ENCODE assay signal across 8 mouse cellular contexts in the genomic region with DNA sequence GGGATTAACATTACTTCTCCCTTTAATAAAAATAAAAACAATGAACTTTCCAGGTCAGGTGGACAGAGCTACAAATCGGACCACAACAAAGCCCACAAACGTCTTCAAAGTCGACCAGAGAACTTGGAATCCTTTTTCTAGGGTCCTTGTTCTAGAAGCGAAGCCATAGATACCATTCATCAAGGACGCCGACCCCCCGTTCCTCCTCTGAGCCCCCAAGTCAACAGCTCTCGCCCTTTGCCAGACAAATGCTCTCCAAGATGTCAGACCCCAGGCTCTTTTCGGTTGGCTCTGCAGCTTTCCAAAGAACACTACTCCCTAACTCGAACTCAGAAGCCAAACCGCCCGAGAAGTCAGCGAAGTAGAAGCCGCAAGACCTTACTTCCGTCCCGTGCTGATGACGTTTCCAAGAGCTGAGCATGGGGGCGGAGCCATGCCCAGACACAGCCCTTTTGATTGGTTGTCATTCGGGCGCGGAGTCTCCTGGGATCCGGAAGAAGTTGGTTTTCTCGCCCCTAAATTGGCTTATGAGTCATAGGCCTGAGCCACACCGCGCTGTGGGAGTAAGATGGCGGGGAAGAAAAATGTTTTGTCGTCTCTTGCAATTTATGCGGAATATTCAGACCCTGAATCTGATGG. TPM values are rescaled to one million over a fixed set of nuclear protein-coding genes. Genes with fewer than 3 reads are reported as not detected.
DNase-seq lines count a peak whose midpoint lies in the region; ATAC-seq and TF ChIP-seq lines count a peak whose summit lies in the region.

TSS of gene Sap30bp (plus strand) at position 175 of the 639 bp plus-strand sequence.
TSS of gene Recql5 (minus strand) at position 370 of the 639 bp plus-strand sequence.

- H3K4me2 ChIP-seq in heart, embryonic 11.5 days, result peak within 1 kb of the TSS; percentile 86
- peak within 1 kb of the TSS; percentile 81 for H3K4me2 ChIP-seq in kidney, embryonic 16.5 days (replicated peaks; ENCODE audit: low read depth, low read length)
- peak within 1 kb of the TSS; percentile 88 for H3K4me2 ChIP-seq in myocyte (ENCODE audit: low read depth)

- H3K9ac ChIP-seq in heart, embryonic 11.5 days (ENCODE audit: low read depth, low read length), result peak within 1 kb of the TSS; percentile 88
- H3K9ac ChIP-seq in kidney, embryonic 16.5 days (replicated peaks; ENCODE audit: low read length), result peak within 1 kb of the TSS; percentile 73
- H3K9ac ChIP-seq in liver, adult 2 months (ENCODE audit: low read depth, low read length), result peak within 1 kb of the TSS; percentile 69

- DNase-seq in brain, embryonic 14.5 days (ENCODE audit: low read depth), result peak; percentile 100
- peak; percentile 93 for DNase-seq in liver, adult 2 months (ENCODE audit: extremely low read depth, low read depth, low spot score)
- DNase-seq in splenic B cell, adult 2 months (ENCODE audit: low read depth, low spot score), result peak; percentile 99

- H3K9me3 ChIP-seq in erythroblast, embryonic 14.5 days (ENCODE audit: control insufficient read depth, low read length), result no peaks in the 10 kb centered on the region
- H3K9me3 ChIP-seq in heart, embryonic 11.5 days (replicated peaks; ENCODE audit: control insufficient read depth, low read length), result no peaks in the 10 kb centered on the region
- no peaks in the 10 kb centered on the region for H3K9me3 ChIP-seq in kidney, embryonic 16.5 days (ENCODE audit: low read length)

- H3K79me3 ChIP-seq in C2C12 (ENCODE audit: low read depth), result peaks cover 37% of the 10 kb centered on the region

- peaks cover 74% of the 10 kb centered on the region for H3K79me2 ChIP-seq in C2C12 (ENCODE audit: control insufficient read depth, insufficient read depth)
- H3K79me2 ChIP-seq in liver, adult 2 months (ENCODE audit: control insufficient read depth, insufficient read depth, low read length), result peaks cover 7% of the 10 kb centered on the region; the same call in 1 of the 2 replicates
- peaks cover 48% of the 10 kb centered on the region for H3K79me2 ChIP-seq in myocyte (ENCODE audit: control insufficient read depth, insufficient read depth)

- peak; percentile 97 for ATAC-seq in heart, embryonic 11.5 days (replicated peaks; ENCODE audit: insufficient number of reproducible peaks, low FRiP score, low TSS enrichment)
- ATAC-seq in kidney, embryonic 16.5 days (ENCODE audit: low FRiP score, low TSS enrichment), result peak; percentile 99

- no peak for TF ChIP-seq CTCF in C2C12 (IDR thresholded peaks at IDR 0.05; ENCODE audit: control insufficient read depth, insufficient read depth, insufficient read length)
- TF ChIP-seq CTCF in brain, embryonic 14.5 days (IDR thresholded peaks at IDR 0.05; ENCODE audit: borderline replicate concordance, extremely low read depth, insufficient read depth, insufficient read length), result no peak
- TF ChIP-seq CTCF in liver, adult 2 months (IDR thresholded peaks at IDR 0.05; ENCODE audit: low read depth, low read length), result no peak

- peak within 1 kb of the TSS; percentile 51; the same call in 1 of the 2 replicates for H3K27ac ChIP-seq in heart, embryonic 11.5 days (ENCODE audit: low read depth, low read length)
- H3K27ac ChIP-seq in kidney, embryonic 16.5 days (ENCODE audit: low read length), result no peak within 1 kb of the TSS
- H3K27ac ChIP-seq in liver, adult 2 months (replicated peaks; ENCODE audit: insufficient read depth, low read depth, low read length), result no peak within 1 kb of the TSS

- H3K4me1 ChIP-seq in erythroblast, embryonic 14.5 days (ENCODE audit: control insufficient read depth), result peaks cover 41% of the 10 kb centered on the region
- peaks cover 15% of the 10 kb centered on the region for H3K4me1 ChIP-seq in heart, embryonic 11.5 days (ENCODE audit: control insufficient read depth, insufficient read depth, low read length)
- H3K4me1 ChIP-seq in kidney, embryonic 16.5 days (ENCODE audit: insufficient read depth, low read length), result peaks cover 14% of the 10 kb centered on the region
- H3K4me1 ChIP-seq in liver, adult 2 months (ENCODE audit: control insufficient read depth, insufficient read depth, low read length), result peaks cover 4% of the 10 kb centered on the region

- H3ac ChIP-seq in C2C12 (ENCODE audit: control insufficient read depth, insufficient read length, low read depth) (peak within 1 kb of the TSS; percentile 84), myocyte (ENCODE audit: control insufficient read depth, insufficient read length) (peak within 1 kb of the TSS; percentile 8)

- H3K27me3 ChIP-seq in C2C12 (ENCODE audit: control insufficient read depth, insufficient read depth, insufficient read length), result no peaks in the 10 kb centered on the region
- no peaks in the 10 kb centered on the region for H3K27me3 ChIP-seq in erythroblast, embryonic 14.5 days (ENCODE audit: control insufficient read depth)
- no peaks in the 10 kb centered on the region for H3K27me3 ChIP-seq in heart, embryonic 11.5 days (ENCODE audit: control insufficient read depth, insufficient read depth, low read length)
- no peaks in the 10 kb centered on the region for H3K27me3 ChIP-seq in kidney, embryonic 16.5 days (ENCODE audit: insufficient read depth, low read length)
- no peaks in the 10 kb centered on the region for H3K27me3 ChIP-seq in liver, adult 2 months (ENCODE audit: control insufficient read depth, insufficient read depth, low read length)
- H3K27me3 ChIP-seq in myocyte (ENCODE audit: control insufficient read depth, insufficient read depth, insufficient read length), result no peaks in the 10 kb centered on the region
- H3K27me3 ChIP-seq in splenic B cell, adult 2 months (ENCODE audit: control insufficient read depth, insufficient read depth, low read length, poor library complexity, severe bottlenecking), result no peaks in the 10 kb centered on the region

- H3K36me3 ChIP-seq in C2C12 (ENCODE audit: control insufficient read depth, insufficient read depth) (peaks cover 21% of the 10 kb centered on the region), myocyte (ENCODE audit: control insufficient read depth, insufficient read depth) (peaks cover 22% of the 10 kb centered on the region)
- H3K36me3 ChIP-seq in erythroblast, embryonic 14.5 days (ENCODE audit: control insufficient read depth), result peaks cover 55% of the 10 kb centered on the region
- peaks cover 5% of the 10 kb centered on the region for H3K36me3 ChIP-seq in heart, embryonic 11.5 days (ENCODE audit: control insufficient read depth, insufficient read depth, low read length)
- peaks cover 9% of the 10 kb centered on the region for H3K36me3 ChIP-seq in kidney, embryonic 16.5 days (ENCODE audit: insufficient read depth, low read length)
- peaks cover 13% of the 10 kb centered on the region for H3K36me3 ChIP-seq in liver, adult 2 months (ENCODE audit: control insufficient read depth, insufficient read depth, low read length)
- peaks cover 7% of the 10 kb centered on the region; the same call in 1 of the 2 replicates for H3K36me3 ChIP-seq in splenic B cell, adult 2 months (ENCODE audit: control insufficient read depth, insufficient read depth, low read length, poor library complexity, severe bottlenecking)

- peak; percentile 66; the same call in 1 of the 2 replicates for TF ChIP-seq POLR2A in brain, embryonic 14.5 days (IDR thresholded peaks at IDR 0.05; ENCODE audit: borderline replicate concordance, extremely low read depth, insufficient read depth, insufficient read length, poor library complexity, severe bottlenecking)
- TF ChIP-seq POLR2A in liver, adult 2 months (IDR thresholded peaks at IDR 0.05; ENCODE audit: extremely low read depth, insufficient read depth, low read length), result peak; percentile 50; the same call in 1 of the 2 replicates
- TF ChIP-seq POLR2A in myocyte (IDR thresholded peaks at IDR 0.05; ENCODE audit: insufficient read length, low read depth), result peak; percentile 16

- under 1% methylated on average over 28 of the region's 28 CpGs for WGBS in heart, embryonic 11.5 days (ENCODE audit: insufficient replicate concordance)
- under 1% methylated on average over 28 of the region's 28 CpGs for WGBS in kidney, embryonic 16.5 days
- WGBS in liver, adult 2 months, result under 1% methylated on average over 28 of the region's 28 CpGs

- peak within 1 kb of the TSS; percentile 95 for H3K4me3 ChIP-seq in C2C12 (ENCODE audit: insufficient read depth, poor library complexity, severe bottlenecking)
- peak within 1 kb of the TSS; percentile 75 for H3K4me3 ChIP-seq in erythroblast, embryonic 14.5 days (replicated peaks)
- H3K4me3 ChIP-seq in heart, embryonic 11.5 days (ENCODE audit: low read depth, low read length), result peak within 1 kb of the TSS; percentile 85
- peak within 1 kb of the TSS; percentile 79 for H3K4me3 ChIP-seq in kidney, embryonic 16.5 days (ENCODE audit: low read length)
- peak within 1 kb of the TSS; percentile 68 for H3K4me3 ChIP-seq in liver, adult 2 months (ENCODE audit: insufficient read depth, low read depth, low read length)
- peak within 1 kb of the TSS; percentile 79 for H3K4me3 ChIP-seq in myocyte

TF ChIP-seq in C2C12, 6 proteins besides CTCF, POLR2A, EP300 and RAD21 (continues in another document):
- TF ChIP-seq USF1 (IDR thresholded peaks at IDR 0.05; ENCODE audit: low read depth) (peak; percentile 38), MAX (IDR thresholded peaks at IDR 0.05) (peak; percentile 92), MYOG (IDR thresholded peaks at IDR 0.05; ENCODE audit: control insufficient read depth, extremely low read depth, insufficient read length) (no peak)

TF ChIP-seq in myocyte, 11 proteins besides CTCF, POLR2A, EP300 and RAD21 (continues in another document):
- TF ChIP-seq SRF (IDR thresholded peaks at IDR 0.05; ENCODE audit: control insufficient read depth, insufficient read length, low read depth) (peak; percentile 93), MAX (IDR thresholded peaks at IDR 0.05; ENCODE audit: low read depth) (peak; percentile 5), E2F4 (IDR thresholded peaks at IDR 0.05; ENCODE audit: insufficient read depth) (no peak), TCF3 (IDR thresholded peaks at IDR 0.05; ENCODE audit: insufficient read length, low read depth) (no peak)

RNA-seq across cellular contexts. Expression of gene Sap30bp, which starts in this region (rescaled TPM):
- polyA plus RNA-seq in C2C12 (2012; fragmentation: generic; extraction: Trizol) (77.6 TPM), myocyte (2012; fragmentation: generic; extraction: Trizol) (84.9 TPM)
- polyA plus RNA-seq in brain, embryonic 14.5 days (2012; rRNA removed), result 57.6 and 69.8 TPM in 2 replicates
- 3.0 and 3.7 TPM in 2 replicates for polyA plus RNA-seq in erythroblast, embryonic 14.5 days (2012)
- polyA plus RNA-seq in heart, embryonic 11.5 days (2014; fragmentation: Nextera tagmentation; extraction: Ambion mirVana), result 27.9 and 28.3 TPM in 2 replicates
- 35.9 and 38.9 TPM in 2 replicates for polyA plus RNA-seq in kidney, embryonic 16.5 days (2015; fragmentation: Nextera tagmentation; extraction: Ambion mirVana)
- 12.8 and 16.0 TPM in 2 replicates for total RNA-seq in liver, adult 2 months (2014; rRNA removed)
- polyA plus RNA-seq in liver, adult 2 months (2012; rRNA removed), result 11.2 and 12.7 TPM in 2 replicates

RNA-seq across cellular contexts. Expression of gene Recql5, which starts in this region (rescaled TPM):
- 7.6 TPM for polyA plus RNA-seq in C2C12 (2012; fragmentation: generic; extraction: Trizol)
- polyA plus RNA-seq in brain, embryonic 14.5 days (2012; rRNA removed), result 28.2 and 38.0 TPM in 2 replicates
- 1.4 and 2.3 TPM in 2 replicates for polyA plus RNA-seq in erythroblast, embryonic 14.5 days (2012)
- 12.3 and 13.0 TPM in 2 replicates for polyA plus RNA-seq in heart, embryonic 11.5 days (2014; fragmentation: Nextera tagmentation; extraction: Ambion mirVana)
- 25.3 and 26.9 TPM in 2 replicates for polyA plus RNA-seq in kidney, embryonic 16.5 days (2015; fragmentation: Nextera tagmentation; extraction: Ambion mirVana)
- total RNA-seq in liver, adult 2 months (2014; rRNA removed), result 6.0 and 8.2 TPM in 2 replicates
- polyA plus RNA-seq in liver, adult 2 months (2012; rRNA removed), result 10.0 and 12.3 TPM in 2 replicates
- 13.1 TPM for polyA plus RNA-seq in myocyte (2012; fragmentation: generic; extraction: Trizol)

Comparison
In these comparisons a context has a peak if more than half of its experiments do, and no peak if none do; other contexts are left out.
1. POLR2A ChIP-seq: peak in every context shown above with its lines; median percentile 66 in brain, embryonic 14.5 days; 50 in liver, adult 2 months; 16 in myocyte.